8 mouse cellular contexts compared by ENCODE assay signal in the genomic region with DNA sequence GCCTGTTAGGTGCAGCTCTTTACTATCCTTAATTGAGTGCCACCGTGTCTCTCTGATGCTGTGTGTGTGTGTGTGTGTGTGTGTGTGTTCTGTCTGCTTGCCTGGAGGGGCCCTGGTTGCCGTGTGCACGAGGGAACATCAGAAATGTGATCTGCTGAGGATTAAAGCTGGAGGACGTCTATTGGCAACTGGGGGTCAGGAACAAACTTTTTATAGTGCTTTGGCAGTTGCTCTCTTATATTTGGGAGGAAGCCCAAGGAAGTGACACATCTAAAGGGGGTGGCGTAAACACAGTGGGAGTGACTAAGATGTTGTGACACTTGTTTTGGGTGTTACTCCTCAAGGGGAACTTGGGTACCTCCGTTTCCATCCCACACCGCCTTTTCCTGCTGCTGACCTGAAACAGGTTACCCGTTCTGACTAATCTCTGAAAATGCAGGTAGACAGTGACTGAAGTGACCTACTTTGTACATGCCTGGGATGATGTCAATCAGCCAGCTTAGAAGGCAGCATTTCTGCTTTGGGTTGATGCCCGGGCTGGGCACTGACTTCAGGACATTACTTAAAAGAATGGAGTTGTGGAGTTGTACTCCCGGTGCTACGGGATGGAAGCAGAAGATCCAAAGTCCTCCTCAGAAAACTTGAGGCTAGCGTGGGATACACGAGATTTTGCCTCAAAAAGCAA. TPM values are rescaled to one million over a fixed set of nuclear protein-coding genes. Genes with fewer than 3 reads are reported as not detected.
DNase-seq lines count a peak whose midpoint lies in the region; ATAC-seq and TF ChIP-seq lines count a peak whose summit lies in the region.

No protein-coding gene starts in this region.

- H3K4me2 ChIP-seq in heart, embryonic 11.5 days, result no peak overlapping the region
- 0 out of 2 replicates have a peak overlapping the region, but pooled peaks have one; percentile 21 for H3K4me2 ChIP-seq in midbrain, embryonic 14.5 days (ENCODE audit: low read length)

- H3K4me3 ChIP-seq in heart, adult 2 months, result no peak overlapping the region
- no peak overlapping the region for H3K4me3 ChIP-seq in heart, embryonic 11.5 days (ENCODE audit: low read depth, low read length)
- H3K4me3 ChIP-seq in midbrain, embryonic 14.5 days (replicated peaks; ENCODE audit: low read depth, low read length), result no peak overlapping the region

- intact Hi-C loops in heart, adult 2 months (cut with DNase I), result loop anchor here (5.0 kb wide), 1 partner anchor 39 kb away; a partner anchor contains a TSS

- H3K9ac ChIP-seq in heart, adult 2 months (ENCODE audit: low read depth, low read length), result peak overlapping the region; percentile 18; the same call in 1 of the 2 replicates
- H3K9ac ChIP-seq in heart, embryonic 11.5 days (ENCODE audit: low read depth, low read length), result no peak overlapping the region
- H3K9ac ChIP-seq in midbrain, embryonic 14.5 days (replicated peaks; ENCODE audit: low read length), result no peak overlapping the region

- no peaks in the 10 kb centered on the region for H3K9me3 ChIP-seq in heart, embryonic 11.5 days (replicated peaks; ENCODE audit: control insufficient read depth, low read length)
- H3K9me3 ChIP-seq in midbrain, embryonic 14.5 days (ENCODE audit: control insufficient read depth, low read length), result no peaks in the 10 kb centered on the region

- H3K4me1 ChIP-seq in heart, adult 2 months (ENCODE audit: control insufficient read depth, insufficient read depth, low read length), result peaks cover 14% of the 10 kb centered on the region
- peaks cover 3% of the 10 kb centered on the region; the same call in 1 of the 2 replicates for H3K4me1 ChIP-seq in heart, embryonic 11.5 days (ENCODE audit: control insufficient read depth, insufficient read depth, low read length)
- H3K4me1 ChIP-seq in midbrain, embryonic 14.5 days (ENCODE audit: control insufficient read depth, insufficient read depth, low read length), result peaks cover 15% of the 10 kb centered on the region

- H3K36me3 ChIP-seq in heart, adult 2 months (ENCODE audit: control insufficient read depth, insufficient read depth, low read length), result no peaks in the 10 kb centered on the region
- H3K36me3 ChIP-seq in heart, embryonic 11.5 days (ENCODE audit: control insufficient read depth, insufficient read depth, low read length), result no peaks in the 10 kb centered on the region
- no peaks in the 10 kb centered on the region for H3K36me3 ChIP-seq in midbrain, embryonic 14.5 days (ENCODE audit: control insufficient read depth, insufficient read depth, low read length)

- H3K27ac ChIP-seq in heart, adult 2 months, result peak overlapping the region; percentile 71
- no peak overlapping the region for H3K27ac ChIP-seq in heart, embryonic 11.5 days (ENCODE audit: low read depth, low read length)
- H3K27ac ChIP-seq in midbrain, embryonic 14.5 days (replicated peaks; ENCODE audit: low read depth, low read length), result peak overlapping the region; percentile 49

- H3K27me3 ChIP-seq in heart, adult 2 months (ENCODE audit: control insufficient read depth, insufficient read depth, low read length), result no peaks in the 10 kb centered on the region
- no peaks in the 10 kb centered on the region for H3K27me3 ChIP-seq in heart, embryonic 11.5 days (ENCODE audit: control insufficient read depth, insufficient read depth, low read length)
- no peaks in the 10 kb centered on the region for H3K27me3 ChIP-seq in midbrain, embryonic 14.5 days (ENCODE audit: control insufficient read depth, insufficient read depth, low read length)

- 0 out of 2 replicates have a peak, but pooled peaks have one; percentile 11 for TF ChIP-seq POLR2A in heart, adult 2 months (IDR thresholded peaks at IDR 0.05; ENCODE audit: insufficient read depth, low read depth, low read length)

- no peak for TF ChIP-seq EP300 in heart, adult 2 months (IDR thresholded peaks at IDR 0.05; ENCODE audit: insufficient read depth, low read depth, low read length)

- DNase-seq in heart, adult 2 months, result peak; percentile 41 to 52
- DNase-seq in CD4-positive helper T cell, adult 2 months (ENCODE audit: low read depth, low spot score), result peak; percentile 94
- DNase-seq in midbrain, embryonic 14.5 days, result no peak
- DNase-seq in embryo, embryonic 10 days (ENCODE audit: low spot score), result no peak
- no peak for DNase-seq in MN1 (ENCODE audit: low spot score)

- H3K79me2 ChIP-seq in heart, adult 2 months (replicated peaks; ENCODE audit: control insufficient read depth, insufficient read depth, low read length), result no peaks in the 10 kb centered on the region

- WGBS in heart, adult 2 months, result 40% methylated on average over 13 of the region's 13 CpGs
- 73% methylated on average over 13 of the region's 13 CpGs for WGBS in heart, embryonic 11.5 days (ENCODE audit: insufficient replicate concordance)
- WGBS in midbrain, embryonic 14.5 days, result 57% methylated on average over 13 of the region's 13 CpGs

- no peak for TF ChIP-seq CTCF in heart, adult 2 months (IDR thresholded peaks at IDR 0.05)

- no peak for ATAC-seq in heart, embryonic 11.5 days (replicated peaks; ENCODE audit: insufficient number of reproducible peaks, low FRiP score, low TSS enrichment)
- peak; percentile 94 for ATAC-seq in erythroblast, adult 5-6 weeks (replicated peaks; ENCODE audit: low FRiP score, poor library complexity, severe bottlenecking)
- peak; percentile 79 for ATAC-seq in inflammation-experienced regulatory T-cells, adult 6 months
- no peak for ATAC-seq in midbrain, embryonic 14.5 days (ENCODE audit: low FRiP score, low TSS enrichment)

RNA-seq across cellular contexts. Expression of a gene that starts 37.0 kb away (rescaled TPM):
- total RNA-seq in heart, adult 2 months (2021), result 10 to 100 TPM; 74.9 to 85.1 TPM
- 17.3 and 36.7 TPM in 2 replicates for polyA plus RNA-seq in heart, adult 2 months (2012; rRNA removed)
- polyA plus RNA-seq in heart, embryonic 11.5 days (2014; fragmentation: Nextera tagmentation; extraction: Ambion mirVana), result 38.7 and 42.4 TPM in 2 replicates
- 251 and 276 TPM in 2 replicates for total RNA-seq in erythroblast, adult 5-6 weeks (2015; ENCODE audit: low replicate concordance)
- total RNA-seq in erythroblast, adult 5-6 weeks (2017; ENCODE audit: low replicate concordance), result 521 and 575 TPM in 2 replicates
- 10 to 100 TPM; 58.9 to 78.1 (median 63.5) TPM for polyA plus RNA-seq in inflammation-experienced regulatory T-cells, adult 6 months (2017; shearing (Covaris generic))
- 41.9 and 47.5 TPM in 2 replicates for polyA plus RNA-seq in midbrain, embryonic 14.5 days (2014; fragmentation: Nextera tagmentation; extraction: Ambion mirVana)

Comparison
In these comparisons a context has a peak if more than half of its experiments do, and no peak if none do; other contexts are left out.
1. DNase-seq: peak in heart, adult 2 months (2 of 2) and CD4-positive helper T cell, adult 2 months (single experiment); none in midbrain, embryonic 14.5 days (single experiment), embryo, embryonic 10 days (single experiment) and MN1 (single experiment).
2. ATAC-seq: peak in erythroblast, adult 5-6 weeks (single experiment) and inflammation-experienced regulatory T-cells, adult 6 months (single experiment); none in heart, embryonic 11.5 days (single experiment) and midbrain, embryonic 14.5 days (single experiment).